ENCODE assay signal across 8 mouse cellular contexts in the genomic region with DNA sequence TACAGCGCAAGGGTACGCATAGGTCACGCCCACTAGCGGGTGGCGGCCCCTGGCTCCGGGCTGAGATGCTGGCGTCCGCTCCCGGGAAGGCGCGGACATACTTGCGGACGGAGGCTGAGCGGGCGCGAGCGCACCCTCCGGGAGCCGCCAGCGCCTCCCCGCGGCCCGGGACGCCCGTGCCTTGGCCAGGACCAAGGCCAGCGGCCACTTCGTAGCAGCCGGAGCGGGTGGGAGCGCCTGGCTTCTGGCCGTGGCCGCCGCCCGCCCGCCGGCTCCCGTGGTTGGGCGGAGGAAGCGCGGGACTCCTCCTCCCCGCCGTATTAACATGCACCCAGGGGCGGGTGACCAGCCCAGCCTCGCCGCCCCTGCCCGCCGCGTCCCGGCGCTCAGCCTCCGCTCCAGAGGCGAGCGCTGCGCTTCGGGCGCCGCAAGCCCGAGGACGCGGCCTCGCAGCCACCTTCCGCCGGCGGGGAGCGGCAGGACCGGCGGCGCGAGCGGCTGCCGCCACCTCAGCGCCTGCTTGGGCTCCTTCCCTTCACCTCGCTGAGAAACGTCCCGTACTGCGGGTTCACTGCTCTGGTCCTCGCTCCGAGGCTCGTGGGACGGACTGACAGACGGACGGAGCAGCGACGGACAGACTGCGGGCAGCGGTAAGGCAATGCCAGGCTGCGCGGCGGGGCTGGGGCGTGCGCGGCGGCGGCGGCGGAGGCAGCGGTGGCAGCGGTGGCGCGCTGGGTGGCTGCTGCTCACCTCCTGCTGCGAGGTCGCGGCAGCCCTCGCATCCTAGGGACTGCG. TPM values are rescaled to one million over a fixed set of nuclear protein-coding genes. Genes with fewer than 3 reads are reported as not detected.
A peak's percentile ranks its signal among the peaks of the same experiment; 100 is the strongest.
DNase-seq lines count a peak whose midpoint lies in the region; ATAC-seq and TF ChIP-seq lines count a peak whose summit lies in the region.

Dlgap1 (plus strand) TSS at position 53 of the 795 bp plus-strand sequence.

- H3K4me2 ChIP-seq in forebrain, embryonic 12.5 days: peak within 1 kb of the TSS; percentile 95
- H3K4me2 ChIP-seq in heart, postnatal 0 days (ENCODE audit: low read depth, low read length): peak within 1 kb of the TSS; percentile 76
- peak within 1 kb of the TSS; percentile 62 for H3K4me2 ChIP-seq in liver, embryonic 16.5 days (ENCODE audit: low read depth, low read length)

- peak within 1 kb of the TSS; percentile 7; the same call in 1 of the 2 replicates for H3K4me3 ChIP-seq in G1E (ENCODE audit: low read depth, low read length)
- peak within 1 kb of the TSS; percentile 67 for H3K4me3 ChIP-seq in forebrain, embryonic 12.5 days (replicated peaks)
- H3K4me3 ChIP-seq in heart, postnatal 0 days (ENCODE audit: low read depth, low read length): peak within 1 kb of the TSS; percentile 48
- H3K4me3 ChIP-seq in liver, embryonic 16.5 days (ENCODE audit: low read depth, low read length): peak within 1 kb of the TSS; percentile 41

- H3K36me3 ChIP-seq in G1E (replicated peaks): no peaks in the 10 kb centered on the region
- H3K36me3 ChIP-seq in forebrain, embryonic 12.5 days (replicated peaks): no peaks in the 10 kb centered on the region
- H3K36me3 ChIP-seq in heart, postnatal 0 days (replicated peaks; ENCODE audit: control insufficient read depth, insufficient read depth, low read length): no peaks in the 10 kb centered on the region
- H3K36me3 ChIP-seq in liver, embryonic 16.5 days (ENCODE audit: control insufficient read depth, insufficient read depth): no peaks in the 10 kb centered on the region

- no peaks in the 10 kb centered on the region for H3K4me1 ChIP-seq in G1E (ENCODE audit: insufficient read depth, low read depth, low read length)
- H3K4me1 ChIP-seq in forebrain, embryonic 12.5 days: peaks cover 10% of the 10 kb centered on the region
- H3K4me1 ChIP-seq in heart, postnatal 0 days (ENCODE audit: control insufficient read depth, insufficient read depth): no peaks in the 10 kb centered on the region
- H3K4me1 ChIP-seq in liver, embryonic 16.5 days (ENCODE audit: control insufficient read depth, low read depth, low read length): no peaks in the 10 kb centered on the region

- peak within 1 kb of the TSS; percentile 67 for H3K9ac ChIP-seq in forebrain, embryonic 12.5 days
- no peak within 1 kb of the TSS for H3K9ac ChIP-seq in heart, postnatal 0 days (replicated peaks; ENCODE audit: low read depth, low read length)
- no peak within 1 kb of the TSS for H3K9ac ChIP-seq in liver, embryonic 16.5 days (ENCODE audit: low read depth, low read length)

- no peak for DNase-seq in G1E (ENCODE audit: low spot score)
- peak; percentile 20 for DNase-seq in c-Kit-positive CD71-negative TER-119-negative erythroid progenitor cells, embryonic 14.5 days (ENCODE audit: low read depth)
- peak; percentile 45 for DNase-seq in heart, postnatal 0 days (ENCODE audit: low spot score)
- DNase-seq in kidney, postnatal 36 days: peak; percentile 35 to 73
- DNase-seq in right cerebral cortex, adult 18-20 months: peak; percentile 78
- DNase-seq in MN1 (ENCODE audit: low spot score): no peak

- no peak for TF ChIP-seq EP300 in heart, postnatal 0 days (IDR thresholded peaks at IDR 0.05; ENCODE audit: low read depth)

- no peaks in the 10 kb centered on the region for H3K27me3 ChIP-seq in G1E (ENCODE audit: insufficient read depth, low read length)
- peaks cover 26% of the 10 kb centered on the region for H3K27me3 ChIP-seq in forebrain, embryonic 12.5 days
- peaks cover 41% of the 10 kb centered on the region for H3K27me3 ChIP-seq in heart, postnatal 0 days (ENCODE audit: control insufficient read depth, insufficient read depth, low read length)
- peaks cover 29% of the 10 kb centered on the region for H3K27me3 ChIP-seq in liver, embryonic 16.5 days (ENCODE audit: control insufficient read depth, insufficient read depth, low read depth, low read length)

- WGBS in forebrain, embryonic 12.5 days: under 1% methylated on average over 95 of the region's 105 CpGs
- WGBS in heart, postnatal 0 days: 1% methylated on average over 74 of the region's 105 CpGs
- WGBS in liver, embryonic 16.5 days (ENCODE audit: insufficient replicate concordance): under 1% methylated on average over 95 of the region's 105 CpGs

- H3K9me3 ChIP-seq in G1E (replicated peaks): peaks cover 28% of the 10 kb centered on the region
- no peaks in the 10 kb centered on the region for H3K9me3 ChIP-seq in forebrain, embryonic 12.5 days
- H3K9me3 ChIP-seq in heart, postnatal 0 days (replicated peaks; ENCODE audit: control insufficient read depth, low read length): no peaks in the 10 kb centered on the region
- no peaks in the 10 kb centered on the region for H3K9me3 ChIP-seq in liver, embryonic 16.5 days (replicated peaks; ENCODE audit: control insufficient read depth, low read length)

- no peak for TF ChIP-seq CTCF in G1E (IDR thresholded peaks at IDR 0.05; ENCODE audit: low read depth, low read length)
- TF ChIP-seq CTCF in heart, postnatal 0 days (IDR thresholded peaks at IDR 0.05; ENCODE audit: low read depth): peak; percentile 13; the same call in 1 of the 2 replicates

- H3K27ac ChIP-seq in forebrain, embryonic 12.5 days: peak within 1 kb of the TSS; percentile 70
- H3K27ac ChIP-seq in heart, postnatal 0 days (ENCODE audit: low read depth): no peak within 1 kb of the TSS
- no peak within 1 kb of the TSS for H3K27ac ChIP-seq in liver, embryonic 16.5 days (ENCODE audit: low read length)

- no peak for ATAC-seq in G1E (ENCODE audit: extremely low read depth, insufficient number of reproducible peaks, low FRiP score, poor library complexity, severe bottlenecking)
- ATAC-seq in forebrain, embryonic 12.5 days (ENCODE audit: low FRiP score): peak; percentile 94
- peak; percentile 90 for ATAC-seq in heart, postnatal 0 days (ENCODE audit: insufficient read depth, low read depth)
- ATAC-seq in liver, embryonic 16.5 days (ENCODE audit: low read depth): peak; percentile 64

RNA-seq across cellular contexts. Expression of gene Dlgap1, which starts in this region (rescaled TPM):
- total RNA-seq in G1E (2014; fragmentation: Nextera tagmentation) (not detected in 2 replicates), G1E (2017) (0.12 and 0.22 TPM in 2 replicates)
- polyA plus RNA-seq in G1E (2012): not detected in 2 replicates
- polyA plus RNA-seq in forebrain, embryonic 12.5 days (2016; fragmentation: Nextera tagmentation; extraction: Ambion mirVana): 7.4 and 8.2 TPM in 2 replicates
- total RNA-seq in heart, postnatal 0 days (2014; rRNA removed; ENCODE audit: low replicate concordance): 0.15 and 0.76 TPM in 2 replicates
- 0.10 and 0.20 TPM in 2 replicates for polyA plus RNA-seq in heart, postnatal 0 days (2015; fragmentation: Nextera tagmentation; extraction: Ambion mirVana)
- polyA plus RNA-seq in liver, embryonic 16.5 days (2015; fragmentation: Nextera tagmentation; extraction: Ambion mirVana): 0.04 and 0.09 TPM in 2 replicates

Comparison
In these comparisons a context has a peak if more than half of its experiments do, and no peak if none do; other contexts are left out.
1. Peak in DNase-seq, ATAC-seq, H3K4me3 ChIP-seq and H3K4me2 ChIP-seq in heart, postnatal 0 days; RNA of the gene not detected or under 1 TPM.
2. Peak in ATAC-seq, H3K4me3 ChIP-seq and H3K4me2 ChIP-seq in liver, embryonic 16.5 days; RNA of the gene not detected or under 1 TPM.
3. DNase-seq: peak in c-Kit-positive CD71-negative TER-119-negative erythroid progenitor cells, embryonic 14.5 days (single experiment), kidney, postnatal 36 days (2 of 2) and right cerebral cortex, adult 18-20 months (single experiment); none in G1E (single experiment) and MN1 (single experiment).
4. H3K4me3 ChIP-seq: peak in every context shown above with its lines; median percentile 67 in forebrain, embryonic 12.5 days; 48 in heart, postnatal 0 days; 41 in liver, embryonic 16.5 days; 7 in G1E.
5. Peak in every context shown above with its lines, with median percentiles within 50 percentile points of each other: H3K4me2 ChIP-seq.